Mouse (Mus musculus) neural tube, embryonic 11.5 days (tissue): ENCODE results near the gene Tmem136. TPM values are rescaled to one million over a fixed set of nuclear protein-coding genes. Genes with fewer than 3 reads are reported as not detected.

Experiments used
- ATAC-seq: fragments of 200-750 bp; cut with Nextera tagmentation; 2 replicates; pipeline ENCODE4 v1.8.0; 2017; ENCODE audit warnings: moderate number of reproducible peaks, mild to moderate bottlenecking, moderate TSS enrichment, moderate library complexity; ENCODE audit not compliant: insufficient read depth, low FRiP score, low TSS enrichment
- DNase-seq: peaks from one replicate; pipeline ENCODE4 v3.0.0-alpha.2; 2015; ENCODE audit warnings: low spot score
- H3K27ac ChIP-seq: fragments of 300-500 bp; sonication (generic); 2 replicates; pipeline ENCODE4 v1.5.1; 2014; ENCODE audit warnings: low read depth, mild to moderate bottlenecking, low read length
- H3K27me3 ChIP-seq: fragments of 300-500 bp; sonication (generic); 2 replicates; pipeline ENCODE4 v1.6.1; 2014; ENCODE audit warnings: mild to moderate bottlenecking, low read length, mixed read lengths; ENCODE audit not compliant: control insufficient read depth, insufficient read depth
- H3K36me3 ChIP-seq: fragments of 300-500 bp; sonication (generic); 2 replicates; pipeline ENCODE4 v1.6.1; 2014; ENCODE audit warnings: mild to moderate bottlenecking, low read length, moderate library complexity, mixed read lengths; ENCODE audit not compliant: control insufficient read depth, insufficient read depth
- H3K4me1 ChIP-seq: fragments of 300-500 bp; sonication (generic); 2 replicates; pipeline ENCODE4 v1.6.1; 2014; ENCODE audit warnings: low read length, mixed read lengths; ENCODE audit not compliant: control insufficient read depth, insufficient read depth
- H3K4me2 ChIP-seq: fragments of 300-500 bp; sonication (generic); 2 replicates; pipeline ENCODE4 v1.6.1; 2014; ENCODE audit warnings: low read depth, mild to moderate bottlenecking, moderate library complexity
- H3K4me3 ChIP-seq: fragments of 300-500 bp; sonication (generic); 2 replicates; pipeline ENCODE4 v1.5.1; 2014; ENCODE audit warnings: low read depth, low read length
- H3K9ac ChIP-seq: fragments of 300-500 bp; sonication (generic); 2 replicates; pipeline ENCODE4 v1.6.1; 2014; ENCODE audit warnings: mild to moderate bottlenecking, low read length
- H3K9me3 ChIP-seq: fragments of 300-500 bp; sonication (generic); 2 replicates; pipeline ENCODE4 v1.6.1; 2016; ENCODE audit warnings: low read length; ENCODE audit not compliant: control insufficient read depth
- WGBS: fragments of 180-500 bp; shearing (Covaris S2); extraction: QIAGEN DNeasy Blood & Tissue Kit; methylation state at CpG from one replicate; pipeline ENCODE4 v1.1.7; 2014; 5-methylcytosine and 5-hydroxymethylcytosine counted together
- polyA plus RNA-seq: library from polyadenylated mRNA; unstranded; fragments of >200 nt; fragmentation: Nextera tagmentation; extraction: Ambion mirVana; gene quantifications from 2 replicates; pipeline ENCODE4 v1.2.1, GENCODE M21; 2014

The Tmem136 gene
- polyA plus RNA-seq, 1 experiment from 2014 or later = 16.2 TPM

DNA sequence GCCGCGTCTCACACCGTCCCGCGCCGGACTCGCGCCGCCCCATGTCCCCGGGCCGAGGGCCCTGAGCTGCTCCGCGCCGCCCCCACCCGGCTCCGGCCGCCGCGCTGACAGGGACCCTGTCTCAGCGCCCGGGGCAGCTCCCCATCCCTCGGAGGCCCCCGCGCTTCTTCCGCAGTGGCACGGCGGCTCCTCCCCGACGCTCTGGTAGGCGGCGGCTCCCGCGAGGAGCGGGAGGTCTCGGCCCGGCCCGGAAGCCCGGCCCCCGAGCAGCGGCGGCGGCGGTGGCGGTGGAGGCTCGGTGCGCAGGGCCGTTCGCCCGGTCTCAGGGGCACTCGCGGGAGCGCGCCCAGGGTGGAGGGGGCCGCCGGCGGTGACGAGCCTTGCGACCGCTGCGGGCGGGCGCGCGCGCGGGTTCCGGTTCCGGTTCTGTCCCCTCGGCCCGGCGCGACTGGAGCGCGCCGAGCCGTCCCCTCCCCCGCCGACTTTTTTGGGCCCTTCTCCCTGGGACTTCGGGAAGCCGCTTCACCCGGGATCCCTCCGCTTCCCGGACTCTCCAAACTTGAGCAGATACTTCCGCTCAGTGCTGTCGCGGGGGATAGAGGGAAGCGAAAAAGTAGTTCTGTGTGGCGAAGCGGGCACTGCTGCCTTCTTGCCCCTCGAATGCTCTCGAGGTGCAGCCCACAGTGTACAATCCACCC is 10.6 kb downstream of the Tmem136 start:
- Histone ChIP-seq H3K4me2 (peak overlapping the region; percentile 72), H3K4me1 (peaks cover 18% of the 10 kb centered on the region; the same call in 1 of the 2 replicates), H3K27me3 (no peaks in the 10 kb centered on the region), H3K9me3 (no peaks in the 10 kb centered on the region), H3K36me3 (no peaks in the 10 kb centered on the region), H3K4me3 (peak overlapping the region; percentile 93), H3K27ac (peak overlapping the region; percentile 85), H3K9ac (peak overlapping the region; percentile 95)
- under 1% methylated on average over 77 of the region's 91 CpGs for WGBS
- peak; percentile 83 for ATAC-seq
- DNase-seq = peak; percentile 92

GRCm38 (mm10) chr9:43104873-43105663 is 11.3 kb downstream of the Tmem136 start:
- DNase-seq = peak; percentile 43
- H3K4me2 ChIP-seq = peak overlapping the region; percentile 72
- H3K36me3 ChIP-seq = no peaks in the 10 kb centered on the region
- H3K9me3 ChIP-seq = no peaks in the 10 kb centered on the region
- no peaks in the 10 kb centered on the region for H3K27me3 ChIP-seq
- H3K9ac ChIP-seq = peak overlapping the region; percentile 95
- peaks cover 18% of the 10 kb centered on the region; the same call in 1 of the 2 replicates for H3K4me1 ChIP-seq
- peak overlapping the region; percentile 93 for H3K4me3 ChIP-seq
- ATAC-seq = no peak
- H3K27ac ChIP-seq = peak overlapping the region; percentile 85
- WGBS = under 1% methylated on average over 40 of the region's 40 CpGs

DNA sequence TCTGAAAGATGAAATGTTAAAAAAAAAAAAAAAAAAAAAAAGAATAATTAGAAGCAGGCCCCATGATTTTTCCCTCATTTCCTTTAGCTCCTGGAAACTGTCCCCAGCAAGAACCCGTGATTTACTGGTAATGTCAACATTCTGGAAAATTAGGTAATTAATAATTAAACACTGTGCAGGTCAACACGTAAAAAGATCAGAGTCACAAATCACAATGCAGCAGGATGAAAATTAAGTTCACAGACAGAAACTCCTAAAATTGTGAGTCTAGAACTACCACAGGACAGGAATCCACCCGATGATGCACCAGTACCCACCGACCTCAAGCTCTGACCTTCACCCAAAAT is 11.9 kb downstream of the Tmem136 start:
- no peak for DNase-seq
- Histone ChIP-seq H3K27me3 (no peaks in the 10 kb centered on the region), H3K36me3 (no peaks in the 10 kb centered on the region), H3K27ac (no peak overlapping the region), H3K4me2 (peak overlapping the region; percentile 72), H3K4me1 (peaks cover 18% of the 10 kb centered on the region; the same call in 1 of the 2 replicates), H3K4me3 (peak overlapping the region; percentile 93), H3K9ac (no peak overlapping the region), H3K9me3 (no peaks in the 10 kb centered on the region)
- WGBS = 6% methylated on average over 4 of the region's 4 CpGs
- ATAC-seq = no peak

- H3K9ac ChIP-seq = peak overlapping the region; percentile 18; the same call in 1 of the 2 replicates
- H3K4me2 ChIP-seq = peak overlapping the region; percentile 72
- 44% methylated on average over 4 of the region's 4 CpGs for WGBS
- DNase-seq (no peak), ATAC-seq (no peak)
- peak overlapping the region; percentile 93 for H3K4me3 ChIP-seq
- no peaks in the 10 kb centered on the region for H3K9me3 ChIP-seq
- H3K27ac ChIP-seq = no peak overlapping the region
- no peaks in the 10 kb centered on the region for H3K27me3 ChIP-seq
- no peaks in the 10 kb centered on the region for H3K36me3 ChIP-seq
- peaks cover 18% of the 10 kb centered on the region; the same call in 1 of the 2 replicates for H3K4me1 ChIP-seq
These were observed 12.6 kb downstream of the Tmem136 start for GRCm38 (mm10) chr9:43103675-43104299.

DNA sequence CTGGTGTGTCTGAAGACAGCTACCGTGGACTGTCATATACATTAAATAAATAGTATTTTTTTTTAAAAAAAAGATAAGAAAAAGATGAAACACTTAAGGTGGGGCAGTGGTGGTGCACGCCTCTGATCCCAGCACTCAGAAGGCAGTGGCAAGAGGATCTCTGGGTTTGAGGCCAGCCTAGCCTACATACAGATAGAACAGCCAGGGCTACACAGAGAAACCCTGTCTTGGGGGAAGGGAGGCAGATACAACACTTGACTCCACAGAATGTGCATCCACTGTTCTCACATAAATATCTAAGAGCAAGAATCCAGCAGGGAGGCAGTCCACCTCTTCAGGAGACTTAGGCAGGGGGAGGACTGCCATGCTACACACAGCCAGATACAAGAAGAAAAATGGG is 13.4 kb downstream of the Tmem136 start:
- H3K27me3 ChIP-seq = no peaks in the 10 kb centered on the region
- no peaks in the 10 kb centered on the region for H3K9me3 ChIP-seq
- peak overlapping the region; percentile 22 for H3K4me2 ChIP-seq
- H3K4me1 ChIP-seq = peaks cover 18% of the 10 kb centered on the region; the same call in 1 of the 2 replicates
- H3K27ac ChIP-seq = no peak overlapping the region
- H3K9ac ChIP-seq = no peak overlapping the region
- WGBS = 90% methylated on average over 2 of the region's 2 CpGs
- DNase-seq (no peak), ATAC-seq (no peak)
- H3K36me3 ChIP-seq = no peaks in the 10 kb centered on the region
- no peak overlapping the region for H3K4me3 ChIP-seq

- Histone ChIP-seq H3K9me3 (no peaks in the 10 kb centered on the region), H3K4me1 (peaks cover 18% of the 10 kb centered on the region; the same call in 1 of the 2 replicates), H3K27ac (no peak overlapping the region), H3K27me3 (no peaks in the 10 kb centered on the region), H3K4me2 (no peak overlapping the region), H3K4me3 (no peak overlapping the region), H3K9ac (no peak overlapping the region), H3K36me3 (no peaks in the 10 kb centered on the region)
- 83% methylated on average over 8 of the region's 8 CpGs for WGBS
- DNase-seq = no peak
- no peak for ATAC-seq
These were observed 14.3 kb downstream of the Tmem136 start for GRCm38 (mm10) chr9:43101936-43102595.

DNA sequence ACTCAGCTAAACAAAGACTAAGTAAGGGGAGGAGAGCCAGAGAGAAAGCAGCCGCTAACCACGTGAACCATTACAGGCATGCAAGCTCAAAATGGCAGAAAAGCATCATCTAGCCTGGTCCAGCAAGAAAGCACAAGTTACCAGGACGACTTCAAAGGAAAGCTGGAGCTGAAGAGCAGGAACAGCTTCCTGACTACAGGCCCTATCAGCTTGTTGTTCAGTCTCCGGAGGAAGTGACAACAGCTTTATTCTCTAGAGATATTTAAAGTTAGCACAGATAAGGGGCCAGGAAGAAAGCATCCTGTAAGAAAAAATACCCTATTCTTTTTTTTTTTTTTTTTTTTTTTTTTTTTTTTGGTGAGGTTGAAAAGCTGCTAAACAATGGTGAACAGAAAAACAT is 17.4 kb downstream of the Tmem136 start:
- Histone ChIP-seq H3K27ac (no peak overlapping the region), H3K36me3 (no peaks in the 10 kb centered on the region), H3K4me2 (no peak overlapping the region), H3K9ac (no peak overlapping the region), H3K4me1 (peaks cover 9% of the 10 kb centered on the region; the same call in 1 of the 2 replicates), H3K9me3 (no peaks in the 10 kb centered on the region), H3K4me3 (no peak overlapping the region), H3K27me3 (no peaks in the 10 kb centered on the region)
- WGBS = 45% methylated on average over 4 of the region's 4 CpGs
- ATAC-seq = no peak
- DNase-seq = no peak

GRCm38 (mm10) chr9:43097801-43098557 is 18.4 kb downstream of the Tmem136 start:
- no peak overlapping the region for H3K4me2 ChIP-seq
- H3K9me3 ChIP-seq = no peaks in the 10 kb centered on the region
- ATAC-seq (no peak), DNase-seq (no peak)
- no peak overlapping the region for H3K9ac ChIP-seq
- 94% methylated on average over 3 of the region's 3 CpGs for WGBS
- H3K36me3 ChIP-seq = no peaks in the 10 kb centered on the region
- no peaks in the 10 kb centered on the region for H3K27me3 ChIP-seq
- peaks cover under 1% of the 10 kb centered on the region; the same call in 1 of the 2 replicates for H3K4me1 ChIP-seq
- H3K27ac ChIP-seq = no peak overlapping the region
- no peak overlapping the region for H3K4me3 ChIP-seq
